Mouse (Mus musculus): ENCODE results near the gene Hdac9. TPM values are rescaled to one million over a fixed set of nuclear protein-coding genes. Genes with fewer than 3 reads are reported as not detected.

The Hdac9 gene
- polyA plus RNA-seq, 1 experiment from 2014 or later, result 9.6 TPM

- peaks cover 2% of the 10 kb centered on the region; the same call in 1 of the 2 replicates for H3K4me1 ChIP-seq (ENCODE audit: control insufficient read depth, insufficient read depth, low read length)
- no peaks in the 10 kb centered on the region for H3K27me3 ChIP-seq (replicated peaks; ENCODE audit: control insufficient read depth, insufficient read depth, low read length)
- H3K4me2 ChIP-seq (ENCODE audit: low read length), result no peak overlapping the region
- no peak for ATAC-seq
- H3K36me3 ChIP-seq (ENCODE audit: control insufficient read depth, insufficient read depth, low read length), result no peaks in the 10 kb centered on the region
- no peaks in the 10 kb centered on the region for H3K9me3 ChIP-seq (replicated peaks; ENCODE audit: control insufficient read depth, low read length)
- H3K4me3 ChIP-seq (ENCODE audit: low read depth, low read length), result no peak overlapping the region
- no peak overlapping the region for H3K27ac ChIP-seq (ENCODE audit: low read depth, low read length)
- WGBS, result 93% methylated on average over 4 of the region's 4 CpGs
- H3K9ac ChIP-seq (ENCODE audit: low read length), result no peak overlapping the region
- no peak for DNase-seq (ENCODE audit: low spot score)
Measured at GRCm38 (mm10) chr12:34826931-34827330, 90.0 kb downstream of the Hdac9 start.

GRCm38 (mm10) chr12:34820229-34820628 is 96.7 kb downstream of the Hdac9 start:
- Histone ChIP-seq H3K4me2 (ENCODE audit: low read length) (no peak overlapping the region), H3K9me3 (replicated peaks; ENCODE audit: control insufficient read depth, low read length) (no peaks in the 10 kb centered on the region), H3K27ac (ENCODE audit: low read depth, low read length) (no peak overlapping the region), H3K36me3 (ENCODE audit: control insufficient read depth, insufficient read depth, low read length) (no peaks in the 10 kb centered on the region), H3K27me3 (replicated peaks; ENCODE audit: control insufficient read depth, insufficient read depth, low read length) (no peaks in the 10 kb centered on the region), H3K4me1 (ENCODE audit: control insufficient read depth, insufficient read depth, low read length) (peaks cover 2% of the 10 kb centered on the region; the same call in 1 of the 2 replicates), H3K4me3 (ENCODE audit: low read depth, low read length) (no peak overlapping the region), H3K9ac (ENCODE audit: low read length) (no peak overlapping the region)
- no peak for ATAC-seq
- WGBS, result 77% methylated on average over 6 of the region's 6 CpGs
- DNase-seq (ENCODE audit: low spot score), result no peak

GRCm38 (mm10) chr12:34811673-34812613 is 105.0 kb downstream of the Hdac9 start:
- no peak overlapping the region for H3K4me2 ChIP-seq (ENCODE audit: low read length)
- H3K4me1 ChIP-seq (ENCODE audit: control insufficient read depth, insufficient read depth, low read length), result no peaks in the 10 kb centered on the region
- 58% methylated on average over 10 of the region's 10 CpGs for WGBS
- DNase-seq (ENCODE audit: low spot score) (no peak), ATAC-seq (no peak)
- H3K4me3 ChIP-seq (ENCODE audit: low read depth, low read length), result no peak overlapping the region
- no peaks in the 10 kb centered on the region for H3K36me3 ChIP-seq (ENCODE audit: control insufficient read depth, insufficient read depth, low read length)
- H3K27ac ChIP-seq (ENCODE audit: low read depth, low read length), result no peak overlapping the region
- H3K27me3 ChIP-seq (replicated peaks; ENCODE audit: control insufficient read depth, insufficient read depth, low read length), result no peaks in the 10 kb centered on the region
- H3K9ac ChIP-seq (ENCODE audit: low read length), result no peak overlapping the region
- no peaks in the 10 kb centered on the region for H3K9me3 ChIP-seq (replicated peaks; ENCODE audit: control insufficient read depth, low read length)

- no peak overlapping the region for H3K27ac ChIP-seq (ENCODE audit: low read depth, low read length)
- no peak for DNase-seq (ENCODE audit: low spot score)
- no peaks in the 10 kb centered on the region for H3K27me3 ChIP-seq (replicated peaks; ENCODE audit: control insufficient read depth, insufficient read depth, low read length)
- 86% methylated on average over 2 of the region's 2 CpGs for WGBS
- no peak overlapping the region for H3K9ac ChIP-seq (ENCODE audit: low read length)
- no peaks in the 10 kb centered on the region for H3K4me1 ChIP-seq (ENCODE audit: control insufficient read depth, insufficient read depth, low read length)
- ATAC-seq, result no peak
- no peak overlapping the region for H3K4me2 ChIP-seq (ENCODE audit: low read length)
- no peaks in the 10 kb centered on the region for H3K9me3 ChIP-seq (replicated peaks; ENCODE audit: control insufficient read depth, low read length)
- H3K4me3 ChIP-seq (ENCODE audit: low read depth, low read length), result no peak overlapping the region
- H3K36me3 ChIP-seq (ENCODE audit: control insufficient read depth, insufficient read depth, low read length), result no peaks in the 10 kb centered on the region
Measured at GRCm38 (mm10) chr12:34810221-34810620, 106.7 kb downstream of the Hdac9 start.

- H3K4me3 ChIP-seq (ENCODE audit: low read depth, low read length), result no peak overlapping the region
- H3K9me3 ChIP-seq (replicated peaks; ENCODE audit: control insufficient read depth, low read length), result no peaks in the 10 kb centered on the region
- no peak overlapping the region for H3K4me2 ChIP-seq (ENCODE audit: low read length)
- H3K9ac ChIP-seq (ENCODE audit: low read length), result no peak overlapping the region
- ATAC-seq, result no peak
- H3K36me3 ChIP-seq (ENCODE audit: control insufficient read depth, insufficient read depth, low read length), result no peaks in the 10 kb centered on the region
- WGBS, result 79% methylated on average over 1 of the region's 1 CpGs
- DNase-seq (ENCODE audit: low spot score), result no peak
- H3K4me1 ChIP-seq (ENCODE audit: control insufficient read depth, insufficient read depth, low read length), result no peaks in the 10 kb centered on the region
- H3K27me3 ChIP-seq (replicated peaks; ENCODE audit: control insufficient read depth, insufficient read depth, low read length), result no peaks in the 10 kb centered on the region
- H3K27ac ChIP-seq (ENCODE audit: low read depth, low read length), result no peak overlapping the region
Measured at GRCm38 (mm10) chr12:34808180-34808579, 108.7 kb downstream of the Hdac9 start.

GRCm38 (mm10) chr12:34806528-34806927 is 110.4 kb downstream of the Hdac9 start:
- no peak overlapping the region for H3K9ac ChIP-seq (ENCODE audit: low read length)
- DNase-seq (ENCODE audit: low spot score) (no peak), ATAC-seq (no peak)
- no peak overlapping the region for H3K27ac ChIP-seq (ENCODE audit: low read depth, low read length)
- H3K4me2 ChIP-seq (ENCODE audit: low read length), result no peak overlapping the region
- no peaks in the 10 kb centered on the region for H3K4me1 ChIP-seq (ENCODE audit: control insufficient read depth, insufficient read depth, low read length)
- no peaks in the 10 kb centered on the region for H3K27me3 ChIP-seq (replicated peaks; ENCODE audit: control insufficient read depth, insufficient read depth, low read length)
- H3K4me3 ChIP-seq (ENCODE audit: low read depth, low read length), result no peak overlapping the region
- no peaks in the 10 kb centered on the region for H3K9me3 ChIP-seq (replicated peaks; ENCODE audit: control insufficient read depth, low read length)
- no peaks in the 10 kb centered on the region for H3K36me3 ChIP-seq (ENCODE audit: control insufficient read depth, insufficient read depth, low read length)

- no peak for ATAC-seq
- H3K4me1 ChIP-seq (ENCODE audit: control insufficient read depth, insufficient read depth, low read length), result no peaks in the 10 kb centered on the region
- DNase-seq (ENCODE audit: low spot score), result no peak
- H3K36me3 ChIP-seq (ENCODE audit: control insufficient read depth, insufficient read depth, low read length), result no peaks in the 10 kb centered on the region
- no peaks in the 10 kb centered on the region for H3K9me3 ChIP-seq (replicated peaks; ENCODE audit: control insufficient read depth, low read length)
- no peak overlapping the region for H3K4me2 ChIP-seq (ENCODE audit: low read length)
- no peaks in the 10 kb centered on the region for H3K27me3 ChIP-seq (replicated peaks; ENCODE audit: control insufficient read depth, insufficient read depth, low read length)
- WGBS, result 84% methylated on average over 2 of the region's 2 CpGs
- H3K9ac ChIP-seq (ENCODE audit: low read length), result no peak overlapping the region
- H3K4me3 ChIP-seq (ENCODE audit: low read depth, low read length), result no peak overlapping the region
- H3K27ac ChIP-seq (ENCODE audit: low read depth, low read length), result no peak overlapping the region
Measured at GRCm38 (mm10) chr12:34803721-34804120, 113.2 kb downstream of the Hdac9 start.

GRCm38 (mm10) chr12:34802308-34802707 is 114.6 kb downstream of the Hdac9 start:
- DNase-seq (ENCODE audit: low spot score) (no peak), ATAC-seq (no peak)
- 77% methylated on average over 4 of the region's 4 CpGs for WGBS
- no peaks in the 10 kb centered on the region for H3K36me3 ChIP-seq (ENCODE audit: control insufficient read depth, insufficient read depth, low read length)
- no peaks in the 10 kb centered on the region for H3K27me3 ChIP-seq (replicated peaks; ENCODE audit: control insufficient read depth, insufficient read depth, low read length)
- H3K9ac ChIP-seq (ENCODE audit: low read length), result no peak overlapping the region
- H3K9me3 ChIP-seq (replicated peaks; ENCODE audit: control insufficient read depth, low read length), result no peaks in the 10 kb centered on the region
- no peak overlapping the region for H3K27ac ChIP-seq (ENCODE audit: low read depth, low read length)
- H3K4me2 ChIP-seq (ENCODE audit: low read length), result no peak overlapping the region
- H3K4me1 ChIP-seq (ENCODE audit: control insufficient read depth, insufficient read depth, low read length), result no peaks in the 10 kb centered on the region
- no peak overlapping the region for H3K4me3 ChIP-seq (ENCODE audit: low read depth, low read length)

- H3K4me1 ChIP-seq (ENCODE audit: control insufficient read depth, insufficient read depth, low read length), result no peaks in the 10 kb centered on the region
- no peak overlapping the region for H3K27ac ChIP-seq (ENCODE audit: low read depth, low read length)
- no peak overlapping the region for H3K4me3 ChIP-seq (ENCODE audit: low read depth, low read length)
- no peak for DNase-seq (ENCODE audit: low spot score)
- no peaks in the 10 kb centered on the region for H3K9me3 ChIP-seq (replicated peaks; ENCODE audit: control insufficient read depth, low read length)
- H3K4me2 ChIP-seq (ENCODE audit: low read length), result no peak overlapping the region
- no peaks in the 10 kb centered on the region for H3K27me3 ChIP-seq (replicated peaks; ENCODE audit: control insufficient read depth, insufficient read depth, low read length)
- no peak for ATAC-seq
- H3K36me3 ChIP-seq (ENCODE audit: control insufficient read depth, insufficient read depth, low read length), result no peaks in the 10 kb centered on the region
- H3K9ac ChIP-seq (ENCODE audit: low read length), result no peak overlapping the region
Measured at GRCm38 (mm10) chr12:34801752-34802151, 115.1 kb downstream of the Hdac9 start.

Data from forebrain, embryonic 14.5 days (tissue).